Mouse (Mus musculus) limb, embryonic 15.5 days (tissue): ENCODE results near the gene Gm27021. TPM values are rescaled to one million over a fixed set of nuclear protein-coding genes. Genes with fewer than 3 reads are reported as not detected.
A peak's percentile ranks its signal among the peaks of the same experiment; 100 is the strongest.

Source experiments
- ATAC-seq: fragments of 200-750 bp; cut with Nextera tagmentation; 2 replicates; pipeline ENCODE4 v1.8.0; 2017; ENCODE audit warnings: low read depth, moderate TSS enrichment; ENCODE audit not compliant: insufficient number of reproducible peaks, low FRiP score, low TSS enrichment
- H3K27ac ChIP-seq: fragments of 300-500 bp; sonication (generic); 2 replicates; pipeline ENCODE4 v1.5.1; 2015; ENCODE audit warnings: moderate library complexity, mild to moderate bottlenecking, inconsistent platforms
- H3K27me3 ChIP-seq: fragments of 300-500 bp; sonication (generic); 2 replicates; pipeline ENCODE4 v1.6.1; 2015; ENCODE audit warnings: inconsistent platforms
- H3K36me3 ChIP-seq: fragments of 300-500 bp; sonication (generic); 2 replicates; pipeline ENCODE4 v1.6.1; 2015; ENCODE audit warnings: inconsistent platforms
- H3K4me1 ChIP-seq: fragments of 300-500 bp; sonication (generic); 2 replicates; pipeline ENCODE4 v1.6.1; 2015; ENCODE audit warnings: inconsistent platforms
- H3K4me2 ChIP-seq: fragments of 300-500 bp; sonication (generic); 2 replicates; pipeline ENCODE4 v1.6.1; 2015; ENCODE audit warnings: mild to moderate bottlenecking, inconsistent platforms
- H3K4me3 ChIP-seq: fragments of 300-500 bp; sonication (generic); 2 replicates; pipeline ENCODE4 v1.5.1; 2015; ENCODE audit warnings: mild to moderate bottlenecking, inconsistent platforms
- H3K9ac ChIP-seq: fragments of 300-500 bp; sonication (generic); 2 replicates; pipeline ENCODE4 v1.6.1; 2015; ENCODE audit warnings: inconsistent platforms
- H3K9me3 ChIP-seq: fragments of 300-500 bp; sonication (generic); 2 replicates; pipeline ENCODE4 v1.6.1; 2016; ENCODE audit warnings: inconsistent platforms
- WGBS: fragments of 180-500 bp; shearing (Covaris S2); methylation state at CpG from one replicate; pipeline ENCODE4 v1.1.7; 2015; 5-methylcytosine and 5-hydroxymethylcytosine counted together
- polyA plus RNA-seq: library from polyadenylated mRNA; unstranded; fragments of >200 nt; fragmentation: Nextera tagmentation; extraction: Ambion mirVana; gene quantifications from 2 replicates; pipeline ENCODE4 v1.2.1, GENCODE M21; 2015

The Gm27021 gene
- polyA plus RNA-seq, 1 experiment from 2014 or later = 5.0 TPM

DNA sequence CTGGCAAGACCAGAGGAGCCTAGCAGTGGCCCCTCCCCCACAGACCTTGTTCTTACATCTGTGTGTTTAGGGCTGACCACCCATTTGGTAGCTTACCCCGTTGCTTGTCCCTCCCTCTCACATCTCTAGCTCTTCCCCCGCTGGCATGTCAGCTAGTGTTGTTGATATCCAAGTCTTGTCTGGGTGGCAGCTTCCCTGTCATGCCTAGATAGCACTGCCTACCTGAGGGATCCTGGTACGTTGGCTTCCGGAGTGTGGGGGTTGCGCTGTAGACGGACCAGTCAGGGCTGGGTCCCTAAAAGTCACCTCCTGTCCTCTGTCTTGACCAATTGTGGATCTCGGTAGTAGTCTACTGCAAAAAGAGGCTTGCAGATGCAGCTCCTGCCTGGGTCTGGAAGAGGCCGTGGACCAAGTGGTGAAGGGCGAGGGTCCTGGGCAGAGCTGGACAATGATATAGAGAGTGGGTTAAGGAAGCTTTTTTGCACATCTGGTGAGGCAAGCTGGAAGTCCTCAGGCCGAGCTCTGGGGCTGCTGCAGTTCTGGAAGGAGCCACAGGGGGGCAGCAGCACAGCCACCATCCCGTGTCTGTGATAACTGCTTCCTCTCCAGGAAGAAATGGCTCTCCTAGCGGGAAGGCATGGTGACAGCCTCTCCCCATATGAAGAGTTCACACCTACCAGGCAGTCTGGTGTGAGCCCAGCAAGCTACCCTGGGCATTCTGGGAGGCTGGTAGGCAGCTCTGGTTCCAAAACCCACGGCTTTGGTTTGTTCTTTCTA lies 97.8 kb downstream of the Gm27021 start:
- 53% methylated on average over 13 of the region's 13 CpGs for WGBS

DNA sequence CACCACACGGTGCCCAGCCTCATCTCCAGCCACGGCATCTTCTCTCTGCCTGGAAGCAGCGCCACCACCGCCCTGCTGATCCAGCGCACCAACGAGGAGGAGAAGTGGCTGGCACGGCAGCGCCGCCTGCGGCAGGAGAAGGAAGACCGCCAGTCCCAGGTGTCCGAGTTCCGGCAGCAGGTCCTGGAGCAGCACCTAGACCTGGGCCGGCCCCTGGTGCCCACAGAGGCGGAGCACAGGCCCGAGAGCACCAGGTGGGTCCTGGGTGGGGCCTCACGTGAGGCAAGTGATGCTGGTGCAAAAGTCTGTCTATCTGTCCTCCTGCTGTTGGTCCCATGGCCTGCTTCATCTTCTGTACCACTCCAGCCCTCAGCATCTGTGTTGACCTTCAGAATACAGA lies 98.8 kb downstream of the Gm27021 start:
- no peaks in the 10 kb centered on the region for H3K27me3 ChIP-seq
- no peaks in the 10 kb centered on the region for H3K9me3 ChIP-seq
- H3K4me1 ChIP-seq = peaks cover 39% of the 10 kb centered on the region
- peaks cover 72% of the 10 kb centered on the region for H3K36me3 ChIP-seq
- no peak overlapping the region for H3K4me2 ChIP-seq
- H3K27ac ChIP-seq = no peak overlapping the region
- H3K9ac ChIP-seq = no peak overlapping the region
- 93% methylated on average over 17 of the region's 17 CpGs for WGBS
- ATAC-seq = no peak
- no peak overlapping the region for H3K4me3 ChIP-seq

More for the DNA sequence above, 97.8 kb downstream of the Gm27021 start:
- H3K4me3 ChIP-seq = no peak overlapping the region
- no peaks in the 10 kb centered on the region for H3K27me3 ChIP-seq
- H3K9me3 ChIP-seq = no peaks in the 10 kb centered on the region
- peaks cover 39% of the 10 kb centered on the region for H3K4me1 ChIP-seq
- no peak for ATAC-seq
- H3K36me3 ChIP-seq = peaks cover 82% of the 10 kb centered on the region
- no peak overlapping the region for H3K27ac ChIP-seq
- no peak overlapping the region for H3K9ac ChIP-seq
- no peak overlapping the region for H3K4me2 ChIP-seq

DNA sequence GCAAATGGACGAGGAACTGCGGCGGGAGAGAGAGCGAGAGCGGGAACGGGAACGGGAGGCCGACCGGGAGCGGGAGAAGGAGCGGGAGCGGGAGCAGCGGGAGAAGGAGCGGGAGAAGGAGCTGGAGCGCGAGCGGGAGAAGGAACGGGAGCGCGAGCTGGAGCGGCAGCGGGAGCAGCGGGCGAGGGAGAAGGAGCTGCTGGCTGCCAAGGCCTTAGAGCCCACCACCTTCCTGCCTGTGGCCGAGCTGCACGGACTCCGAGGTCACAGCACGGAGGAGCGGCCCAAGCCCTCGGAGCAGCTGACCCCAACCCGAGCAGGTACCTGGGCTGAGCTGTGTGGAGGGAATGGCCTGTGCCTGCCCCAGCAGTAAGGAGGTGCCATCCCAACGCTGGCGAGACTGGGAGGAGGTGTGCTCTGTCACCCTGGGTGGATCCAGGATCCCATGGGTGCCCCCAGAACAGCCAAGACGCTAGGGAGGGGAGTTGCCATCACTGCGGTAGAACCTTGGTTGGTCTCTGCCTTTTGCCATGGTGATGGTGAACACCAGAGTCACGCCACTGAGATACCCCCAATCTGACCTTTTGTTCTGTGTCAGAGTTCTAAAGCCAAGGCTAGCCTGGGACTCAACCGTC lies 99.6 kb downstream of the Gm27021 start:
- 95% methylated on average over 37 of the region's 37 CpGs for WGBS
- H3K4me2 ChIP-seq = no peak overlapping the region
- H3K36me3 ChIP-seq = peaks cover 64% of the 10 kb centered on the region
- H3K27ac ChIP-seq = no peak overlapping the region
- no peaks in the 10 kb centered on the region for H3K9me3 ChIP-seq
- no peak overlapping the region for H3K9ac ChIP-seq
- H3K4me3 ChIP-seq = no peak overlapping the region
- no peak for ATAC-seq
- no peaks in the 10 kb centered on the region for H3K27me3 ChIP-seq
- peaks cover 40% of the 10 kb centered on the region for H3K4me1 ChIP-seq

DNA sequence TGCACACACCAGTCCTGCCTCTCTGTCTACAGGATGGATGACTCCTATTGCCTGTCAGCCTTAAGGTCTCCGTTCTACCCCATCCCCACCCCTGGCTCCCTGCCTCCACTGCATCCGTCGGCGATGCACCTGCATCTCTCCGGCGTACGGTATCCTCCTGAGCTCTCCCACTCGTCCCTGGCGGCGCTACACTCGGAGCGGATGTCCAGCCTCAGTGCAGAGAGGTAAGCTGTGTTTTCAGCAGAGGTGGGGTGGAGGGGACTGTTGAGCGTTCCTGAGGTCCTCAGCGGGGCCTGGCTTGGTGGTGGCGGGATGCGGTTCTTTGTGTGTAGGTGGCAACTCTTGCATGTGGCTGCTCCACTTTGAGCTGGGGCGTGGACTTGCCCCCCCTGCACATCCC lies 100.1 kb downstream of the Gm27021 start:
- peaks cover 58% of the 10 kb centered on the region for H3K36me3 ChIP-seq
- no peaks in the 10 kb centered on the region for H3K27me3 ChIP-seq
- WGBS = 96% methylated on average over 17 of the region's 17 CpGs
- H3K9ac ChIP-seq = no peak overlapping the region
- H3K4me2 ChIP-seq = no peak overlapping the region
- ATAC-seq = no peak
- peaks cover 40% of the 10 kb centered on the region for H3K4me1 ChIP-seq
- H3K27ac ChIP-seq = no peak overlapping the region
- H3K9me3 ChIP-seq = no peaks in the 10 kb centered on the region
- H3K4me3 ChIP-seq = no peak overlapping the region

DNA sequence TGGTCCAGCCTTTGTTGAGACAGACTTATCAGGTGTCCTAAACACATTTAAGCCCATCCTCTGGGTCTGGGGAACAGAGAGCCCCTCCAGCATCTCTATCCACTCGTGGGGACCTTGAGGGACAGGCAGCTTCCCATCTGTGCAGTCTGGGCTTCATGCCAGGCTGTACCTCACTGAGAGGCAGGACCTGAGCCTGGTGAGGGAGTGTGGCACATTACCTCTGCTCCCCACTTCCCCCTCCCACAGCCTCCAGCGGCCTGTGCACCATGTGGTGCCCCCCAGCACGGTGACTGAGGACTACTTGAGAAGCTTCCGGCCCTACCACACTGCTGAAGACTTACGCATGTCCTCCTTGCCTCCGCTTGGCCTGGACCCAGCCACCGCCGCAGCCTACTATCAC lies 101.2 kb downstream of the Gm27021 start:
- peaks cover 48% of the 10 kb centered on the region for H3K36me3 ChIP-seq
- 73% methylated on average over 8 of the region's 8 CpGs for WGBS

DNA sequence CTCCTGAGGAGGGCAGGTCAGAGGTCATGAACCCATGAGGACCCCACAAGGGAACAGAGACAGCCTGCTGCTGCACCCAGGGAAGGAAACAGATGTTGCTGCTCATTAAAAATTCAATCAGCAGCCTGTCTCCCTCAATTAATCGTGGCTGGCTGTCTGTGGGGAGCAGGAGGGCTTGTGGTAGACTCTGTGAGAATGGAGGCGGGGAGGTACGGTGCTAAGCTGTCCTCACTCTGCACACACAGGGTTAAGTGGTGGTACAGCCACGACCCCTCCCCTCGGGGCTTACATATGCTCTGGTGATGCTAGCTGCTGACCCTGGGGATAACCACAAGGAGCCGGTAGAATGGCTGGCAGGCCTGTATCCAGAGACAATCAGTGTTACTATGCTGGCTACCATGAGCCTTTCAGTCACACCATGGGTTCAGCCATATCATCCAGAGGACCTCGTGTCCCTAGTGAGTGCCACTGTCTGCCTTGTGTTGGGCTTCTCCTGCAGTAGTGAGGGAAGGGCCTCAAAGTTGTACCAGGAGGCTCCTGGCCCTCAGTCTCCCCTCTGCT lies 102.6 kb downstream of the Gm27021 start:
- peaks cover 54% of the 10 kb centered on the region for H3K4me1 ChIP-seq
- H3K4me2 ChIP-seq = no peak overlapping the region
- no peak for ATAC-seq
- H3K4me3 ChIP-seq = no peak overlapping the region
- 28% methylated on average over 7 of the region's 7 CpGs for WGBS
- no peaks in the 10 kb centered on the region for H3K9me3 ChIP-seq
- no peak overlapping the region for H3K9ac ChIP-seq
- peaks cover 35% of the 10 kb centered on the region for H3K36me3 ChIP-seq
- no peaks in the 10 kb centered on the region for H3K27me3 ChIP-seq
- H3K27ac ChIP-seq = no peak overlapping the region

More for the DNA sequence above, 101.2 kb downstream of the Gm27021 start:
- Histone ChIP-seq H3K4me2 (no peak overlapping the region), H3K9ac (no peak overlapping the region), H3K9me3 (no peaks in the 10 kb centered on the region), H3K4me1 (peaks cover 47% of the 10 kb centered on the region), H3K4me3 (no peak overlapping the region), H3K27me3 (no peaks in the 10 kb centered on the region), H3K27ac (no peak overlapping the region)
- ATAC-seq = no peak

DNA sequence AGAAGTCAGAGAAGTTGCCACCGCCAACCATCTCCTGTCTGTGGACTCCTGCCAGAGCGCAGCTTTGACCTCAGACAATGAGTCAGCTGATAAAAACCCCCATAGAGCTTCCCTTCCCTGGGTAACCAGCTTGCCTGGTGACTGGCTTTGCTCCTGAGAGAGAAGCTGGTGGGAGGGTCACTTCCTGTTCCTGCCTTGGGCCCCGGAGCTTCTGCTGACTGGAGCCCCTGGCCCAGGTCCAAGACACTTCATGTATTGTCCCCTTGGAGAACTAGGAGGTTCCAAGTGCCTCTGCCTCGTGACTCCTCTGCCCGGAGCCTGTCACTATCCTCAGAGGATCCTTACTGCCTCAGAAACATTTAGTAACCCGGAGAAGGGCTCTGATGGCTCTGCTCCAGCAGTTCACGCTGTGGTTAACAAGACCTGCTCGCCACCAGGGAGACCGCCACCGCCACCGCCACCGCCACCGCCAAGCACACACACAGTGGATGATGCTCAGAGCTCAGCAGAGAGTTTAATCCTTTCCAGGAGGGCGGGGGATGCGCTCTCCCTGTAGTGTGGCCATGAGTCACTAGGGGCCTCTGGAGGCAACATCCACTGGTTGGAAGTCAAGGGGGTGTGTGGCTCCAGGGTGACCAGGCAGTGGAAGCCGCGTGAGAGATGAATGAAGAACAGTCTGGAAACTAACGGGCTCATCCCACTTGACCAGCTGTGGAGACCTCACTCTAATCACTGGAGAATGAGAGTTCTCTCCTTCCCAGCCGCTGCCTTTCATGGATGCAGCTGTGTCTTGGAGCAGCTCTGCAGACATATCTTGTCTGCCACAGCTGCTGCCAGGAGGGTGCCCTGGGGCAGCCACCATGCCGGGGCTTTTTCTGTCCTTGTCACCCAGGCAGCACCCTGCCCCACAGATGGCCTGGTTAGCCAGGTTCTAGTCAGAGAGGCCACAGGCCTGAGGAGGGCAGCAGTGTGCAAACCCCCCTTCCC lies 103.7 kb downstream of the Gm27021 start:
- Histone ChIP-seq H3K27ac (peak overlapping the region; percentile 72), H3K9me3 (no peaks in the 10 kb centered on the region), H3K4me1 (peaks cover 62% of the 10 kb centered on the region), H3K27me3 (no peaks in the 10 kb centered on the region), H3K36me3 (peaks cover 29% of the 10 kb centered on the region), H3K4me3 (no peak overlapping the region), H3K9ac (no peak overlapping the region), H3K4me2 (0 out of 2 replicates have a peak overlapping the region, but pooled peaks have one; percentile 10)
- ATAC-seq = peak; percentile 11; the same call in 1 of the 2 replicates
- WGBS = 19% methylated on average over 20 of the region's 20 CpGs

DNA sequence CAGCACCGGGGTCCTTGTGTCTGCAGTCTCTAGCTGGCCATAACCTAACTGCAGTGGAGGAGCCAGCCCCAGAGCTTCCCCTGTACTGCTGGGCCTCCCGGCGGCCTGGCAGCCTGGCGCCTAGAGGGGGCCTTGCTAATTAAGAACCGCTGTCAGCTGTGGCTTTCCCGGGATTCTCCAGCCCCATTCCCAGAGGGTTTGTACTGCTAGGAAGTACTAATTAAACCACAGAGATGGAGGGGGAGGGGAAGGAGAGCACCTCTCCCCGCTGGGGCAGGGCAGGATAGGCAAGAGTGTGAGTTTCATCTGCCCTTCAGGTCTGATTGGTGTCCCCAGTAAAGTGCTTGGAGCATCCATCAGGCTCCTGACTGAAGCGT lies 104.5 kb downstream of the Gm27021 start:
- H3K4me3 ChIP-seq = no peak overlapping the region
- H3K27ac ChIP-seq = peak overlapping the region; percentile 72
- H3K9me3 ChIP-seq = no peaks in the 10 kb centered on the region
- H3K9ac ChIP-seq = no peak overlapping the region
- peaks cover 21% of the 10 kb centered on the region for H3K36me3 ChIP-seq
- WGBS = 8% methylated on average over 8 of the region's 8 CpGs
- no peak; the same call in 1 of the 2 replicates for ATAC-seq
- H3K4me1 ChIP-seq = peaks cover 69% of the 10 kb centered on the region
- H3K27me3 ChIP-seq = no peaks in the 10 kb centered on the region
- H3K4me2 ChIP-seq = no peak overlapping the region

DNA sequence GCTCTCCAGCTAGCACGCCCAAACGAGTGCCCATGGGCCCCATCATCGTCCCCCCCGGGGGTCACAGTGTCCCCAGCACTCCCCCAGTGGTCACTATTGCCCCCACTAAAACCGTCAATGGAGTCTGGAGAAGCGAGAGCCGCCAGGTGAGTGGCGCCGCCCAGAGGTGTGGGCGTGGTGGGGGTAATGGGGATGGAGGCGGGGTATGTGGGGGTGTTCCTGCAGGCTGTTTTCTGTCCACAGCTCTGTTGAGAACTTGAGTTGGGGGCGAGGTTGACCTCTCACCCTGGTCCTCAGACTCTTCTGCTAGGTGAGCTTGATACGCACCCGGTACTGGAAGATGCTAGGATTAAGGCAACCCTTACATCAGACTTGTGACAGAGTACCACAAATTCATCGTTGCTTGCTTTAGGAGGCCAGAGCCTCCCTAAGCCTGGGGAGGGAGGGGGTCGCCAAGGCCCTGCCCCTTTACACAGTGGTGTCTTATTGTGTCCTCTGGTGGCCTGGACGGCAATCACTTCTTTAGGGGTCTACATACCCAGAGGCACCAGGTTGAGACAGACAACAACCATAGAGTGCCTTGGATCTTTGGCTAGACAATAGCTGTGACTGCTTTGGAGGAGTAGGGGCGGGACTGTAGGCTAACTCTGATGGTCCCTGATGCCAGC lies 105.1 kb downstream of the Gm27021 start:
- 62% methylated on average over 18 of the region's 18 CpGs for WGBS
- no peaks in the 10 kb centered on the region for H3K9me3 ChIP-seq
- peaks cover 15% of the 10 kb centered on the region for H3K36me3 ChIP-seq
- H3K27ac ChIP-seq = peak overlapping the region; percentile 72
- H3K9ac ChIP-seq = no peak overlapping the region
- no peak for ATAC-seq
- no peaks in the 10 kb centered on the region for H3K27me3 ChIP-seq
- peaks cover 74% of the 10 kb centered on the region for H3K4me1 ChIP-seq
- no peak overlapping the region for H3K4me2 ChIP-seq
- H3K4me3 ChIP-seq = no peak overlapping the region

DNA sequence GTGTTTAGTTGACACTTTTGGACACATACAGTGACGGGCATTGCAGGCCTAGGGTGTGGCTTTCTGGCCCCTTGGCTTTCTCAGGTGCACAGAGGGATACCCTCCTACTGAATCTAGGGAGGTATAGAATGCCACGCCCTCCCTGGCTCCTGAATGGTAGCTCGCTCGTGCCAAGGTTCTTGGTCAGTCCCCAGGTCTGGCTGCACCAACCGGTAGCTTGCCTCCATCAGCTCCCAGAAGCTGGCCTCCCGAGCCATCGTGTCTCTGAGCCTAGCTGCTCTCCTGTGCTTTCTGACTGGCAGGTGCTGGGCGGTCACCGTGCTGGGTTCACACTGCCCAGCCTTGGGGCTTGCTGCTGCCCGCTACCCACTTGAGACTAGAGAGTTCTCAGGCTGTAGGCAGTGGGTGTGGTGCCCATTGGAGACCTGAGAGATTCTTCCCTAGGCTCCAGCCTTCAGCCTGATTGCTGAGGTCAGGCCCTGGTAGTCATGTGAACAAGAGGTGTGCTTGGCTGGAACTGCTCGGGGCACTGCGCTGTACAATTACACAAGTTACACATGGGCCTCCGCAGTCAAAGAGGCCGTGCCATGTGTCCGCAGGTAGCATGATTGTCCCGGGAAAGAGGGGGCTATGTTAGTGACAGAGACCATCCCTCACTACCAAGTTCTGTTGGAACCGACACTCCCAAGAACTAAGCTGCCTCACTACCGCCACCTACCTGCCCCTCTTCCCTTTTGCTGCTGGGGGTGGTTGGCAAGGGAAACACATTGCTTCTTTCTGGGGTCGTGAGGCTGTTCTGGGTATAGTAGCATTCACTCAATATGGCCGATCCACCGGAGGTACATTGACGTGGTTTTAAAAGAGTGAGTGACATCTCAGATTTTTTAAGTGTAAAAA lies 106.1 kb downstream of the Gm27021 start:
- Histone ChIP-seq H3K4me3 (no peak overlapping the region), H3K27me3 (no peaks in the 10 kb centered on the region), H3K9ac (no peak overlapping the region), H3K9me3 (no peaks in the 10 kb centered on the region), H3K4me1 (peaks cover 82% of the 10 kb centered on the region), H3K36me3 (peaks cover 5% of the 10 kb centered on the region), H3K27ac (no peak overlapping the region), H3K4me2 (no peak overlapping the region)
- ATAC-seq = no peak
- WGBS = 77% methylated on average over 22 of the region's 22 CpGs
